Mouse (Mus musculus): Measurements from ENCODE around the gene Zfp940. TPM values are rescaled to one million over a fixed set of nuclear protein-coding genes. Genes with fewer than 3 reads are reported as not detected.
A peak's percentile ranks its signal among the peaks of the same experiment; 100 is the strongest.

The Zfp940 gene
- polyA plus RNA-seq, 1 experiment from 2014 or later: 4.6 TPM

GRCm38 (mm10) chr7:29812244-29812643 is 41.2 kb downstream of the Zfp940 start:
- DNase-seq (ENCODE audit: low spot score): no peak

GRCm38 (mm10) chr7:29807046-29807445 is 46.4 kb downstream of the Zfp940 start:
- no peak for DNase-seq (ENCODE audit: low spot score)

GRCm38 (mm10) chr7:29792906-29793305 is 60.6 kb downstream of the Zfp940 start:
- DNase-seq (ENCODE audit: low spot score): no peak

GRCm38 (mm10) chr7:29785888-29786287 is 67.6 kb downstream of the Zfp940 start:
- DNase-seq (ENCODE audit: low spot score): no peak

GRCm38 (mm10) chr7:29785023-29785422 is 68.4 kb downstream of the Zfp940 start:
- DNase-seq (ENCODE audit: low spot score): no peak

GRCm38 (mm10) chr7:29783871-29784551 is 69.5 kb downstream of the Zfp940 start, which contains the start of gene Zfp30:
Zfp30 (plus strand) TSS chr7:29783998.
- peak; percentile 81 for DNase-seq (ENCODE audit: low spot score)

Other genes starting within 250 kb of the Zfp940 start
- gene Catsperg2, start 126.6 kb downstream of the Zfp940 start, polyA plus RNA-seq (2015; fragmentation: Nextera tagmentation; extraction: Ambion mirVana): not detected in 2 replicates
- 12.8 TPM in 2 replicates for gene Zfp84, start 85.1 kb downstream of the Zfp940 start, polyA plus RNA-seq (2015; fragmentation: Nextera tagmentation; extraction: Ambion mirVana)
- gene Zfp30, start 69.7 kb downstream of the Zfp940 start, polyA plus RNA-seq (2015; fragmentation: Nextera tagmentation; extraction: Ambion mirVana): 2.1 and 2.6 TPM in 2 replicates
- gene Zfp790, start 37.6 kb downstream of the Zfp940 start, polyA plus RNA-seq (2015; fragmentation: Nextera tagmentation; extraction: Ambion mirVana): 10.4 and 11.7 TPM in 2 replicates
- 3.0 and 3.1 TPM in 2 replicates for gene Zfp420, start 6.3 kb upstream of the Zfp940 start, polyA plus RNA-seq (2015; fragmentation: Nextera tagmentation; extraction: Ambion mirVana)
- 6.4 and 6.9 TPM in 2 replicates for gene Zfp27, start 52.9 kb upstream of the Zfp940 start, polyA plus RNA-seq (2015; fragmentation: Nextera tagmentation; extraction: Ambion mirVana)
- gene Zfp383, start 54.6 kb upstream of the Zfp940 start, polyA plus RNA-seq (2015; fragmentation: Nextera tagmentation; extraction: Ambion mirVana): 0.90 and 1.1 TPM in 2 replicates
- gene Zfp74, start 100.4 kb upstream of the Zfp940 start, polyA plus RNA-seq (2015; fragmentation: Nextera tagmentation; extraction: Ambion mirVana): 6.8 and 9.2 TPM in 2 replicates
- 3.1 and 4.2 TPM in 2 replicates for gene Zfp568, start 130.3 kb upstream of the Zfp940 start, polyA plus RNA-seq (2015; fragmentation: Nextera tagmentation; extraction: Ambion mirVana)
- 2.4 and 3.1 TPM in 2 replicates for gene Zfp14, start 197.7 kb upstream of the Zfp940 start, polyA plus RNA-seq (2015; fragmentation: Nextera tagmentation; extraction: Ambion mirVana)
- gene Zfp82, start 219.2 kb upstream of the Zfp940 start, polyA plus RNA-seq (2015; fragmentation: Nextera tagmentation; extraction: Ambion mirVana): 6.8 and 7.1 TPM in 2 replicates
- gene Gm26920, start 236.7 kb upstream of the Zfp940 start, polyA plus RNA-seq (2015; fragmentation: Nextera tagmentation; extraction: Ambion mirVana): 1.3 and 1.4 TPM in 2 replicates
- gene Zfp566, start 236.9 kb upstream of the Zfp940 start, polyA plus RNA-seq (2015; fragmentation: Nextera tagmentation; extraction: Ambion mirVana): 9.2 and 10.6 TPM in 2 replicates
- gene Zfp260, start 241.1 kb upstream of the Zfp940 start, polyA plus RNA-seq (2015; fragmentation: Nextera tagmentation; extraction: Ambion mirVana): 59.0 and 59.7 TPM in 2 replicates

All from thymus, postnatal 0 days (tissue).